Mouse (Mus musculus): ENCODE data around the gene Rhoc. TPM values are rescaled to one million over a fixed set of nuclear protein-coding genes. Genes with fewer than 3 reads are reported as not detected.

Gene Rhoc
- polyA plus RNA-seq, 1 experiment: 40.4 TPM

DNA sequence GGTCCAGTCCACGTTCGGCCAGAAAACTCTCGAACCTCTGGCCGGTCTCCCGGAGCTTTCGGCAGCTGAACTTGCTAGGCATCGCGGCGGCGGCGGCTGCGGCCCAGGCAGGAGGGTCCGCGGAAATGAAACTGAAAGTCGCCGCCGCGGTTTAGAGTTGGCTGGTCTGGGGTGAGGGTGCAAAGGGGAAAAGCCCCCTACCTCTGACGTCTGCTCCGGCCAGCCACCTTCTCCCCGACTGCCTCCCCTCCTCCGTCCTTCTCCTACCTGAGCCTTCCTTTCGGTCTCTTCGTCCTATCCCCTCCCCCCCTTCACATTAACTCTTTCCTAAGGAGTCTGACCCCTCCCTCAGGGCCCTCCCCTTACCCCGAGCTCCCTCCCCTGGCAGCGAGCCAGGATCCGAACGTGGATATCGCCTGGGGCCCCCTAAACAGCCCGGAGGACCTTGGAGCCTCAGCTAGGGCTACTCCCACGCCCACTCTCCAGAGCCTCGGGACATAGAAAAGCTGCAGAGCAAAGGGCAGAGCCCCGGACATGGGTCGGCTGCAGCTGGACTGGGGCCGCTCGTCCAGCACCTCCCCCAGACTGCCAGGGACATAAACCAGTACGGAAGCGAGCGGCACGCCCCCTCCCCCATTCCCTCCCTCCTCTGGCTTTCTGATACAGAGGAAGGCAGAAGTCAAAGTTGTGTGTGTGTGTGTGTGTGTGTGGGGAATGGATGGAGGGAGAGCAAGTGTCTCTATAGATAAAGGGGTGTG is 30.0 kb downstream of the Rhoc start, which contains the start of gene Mov10:
Gene Mov10 (minus strand): TSS at position 573 of the 758 bp plus-strand sequence.
- TF ChIP-seq POLR2A (IDR thresholded peaks at IDR 0.05; ENCODE audit: borderline replicate concordance, extremely low read depth, insufficient read depth, insufficient read length, poor library complexity, severe bottlenecking) (no peak), CTCF (IDR thresholded peaks at IDR 0.05; ENCODE audit: borderline replicate concordance, extremely low read depth, insufficient read depth, insufficient read length) (no peak)
- peak; percentile 71 for DNase-seq (ENCODE audit: low read depth)

DNA sequence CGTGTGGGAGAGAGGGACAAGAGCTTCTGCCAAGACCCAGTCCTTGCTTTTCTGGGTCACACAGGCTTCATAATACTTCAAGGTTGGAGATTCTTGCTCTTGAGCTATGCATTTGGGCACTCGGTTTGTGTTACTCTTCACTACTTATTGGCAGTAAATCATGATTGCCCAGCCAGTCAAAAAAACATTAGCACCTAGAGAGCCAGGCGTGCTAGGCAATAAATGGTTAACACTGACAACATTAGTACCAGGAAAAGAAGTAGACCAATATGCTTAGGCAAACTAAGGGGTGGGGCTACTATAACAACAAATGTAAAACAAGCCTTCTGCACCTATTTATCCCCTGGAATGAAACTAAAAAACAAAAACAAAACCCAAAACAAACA is 30.6 kb downstream of the Rhoc start:
- no peak for DNase-seq (ENCODE audit: low read depth)
- TF ChIP-seq POLR2A (IDR thresholded peaks at IDR 0.05; ENCODE audit: borderline replicate concordance, extremely low read depth, insufficient read depth, insufficient read length, poor library complexity, severe bottlenecking): no peak
- TF ChIP-seq CTCF (IDR thresholded peaks at IDR 0.05; ENCODE audit: borderline replicate concordance, extremely low read depth, insufficient read depth, insufficient read length): no peak

DNA sequence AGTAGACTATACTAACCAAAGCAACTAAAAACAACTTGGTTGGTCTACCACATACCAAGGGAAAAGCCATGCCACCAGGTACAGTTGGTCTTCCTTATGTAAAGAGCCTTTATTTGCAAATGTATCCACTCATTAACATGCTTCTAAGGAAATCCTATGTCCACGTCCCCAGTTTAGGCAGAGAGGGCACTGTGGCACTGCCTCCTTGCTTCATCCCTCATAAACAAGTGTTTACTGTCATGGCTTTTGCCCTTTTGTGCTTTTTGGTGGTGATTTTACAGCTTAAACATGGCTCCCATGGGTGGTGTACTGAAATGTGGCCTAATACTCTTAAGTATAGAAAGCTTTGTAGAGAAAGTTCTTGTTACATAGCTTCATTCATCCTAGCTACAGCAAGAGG is 32.3 kb downstream of the Rhoc start:
- no peak for TF ChIP-seq CTCF (IDR thresholded peaks at IDR 0.05; ENCODE audit: borderline replicate concordance, extremely low read depth, insufficient read depth, insufficient read length)
- TF ChIP-seq POLR2A (IDR thresholded peaks at IDR 0.05; ENCODE audit: borderline replicate concordance, extremely low read depth, insufficient read depth, insufficient read length, poor library complexity, severe bottlenecking): no peak
- DNase-seq (ENCODE audit: low read depth): no peak

DNA sequence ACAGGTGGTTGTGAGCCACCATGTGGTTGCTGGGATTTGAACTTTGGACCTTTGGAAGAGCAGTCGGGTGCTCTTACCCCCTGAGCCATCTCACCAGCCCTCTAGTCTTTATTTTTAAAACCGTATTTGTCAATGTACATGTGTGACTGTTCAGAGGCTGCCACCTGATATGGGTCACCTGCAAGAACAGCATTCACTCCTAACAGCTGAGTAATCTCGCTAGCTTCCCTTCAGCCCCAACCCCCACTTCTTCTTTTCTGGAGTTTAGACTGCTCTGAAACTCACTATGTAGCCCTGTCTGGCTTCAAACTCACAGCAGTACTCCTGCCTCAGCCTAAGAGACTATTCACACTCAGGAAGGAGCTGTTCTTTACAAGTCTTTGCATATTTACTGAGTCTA is 34.2 kb downstream of the Rhoc start:
- TF ChIP-seq POLR2A (IDR thresholded peaks at IDR 0.05; ENCODE audit: borderline replicate concordance, extremely low read depth, insufficient read depth, insufficient read length, poor library complexity, severe bottlenecking): no peak
- no peak for TF ChIP-seq CTCF (IDR thresholded peaks at IDR 0.05; ENCODE audit: borderline replicate concordance, extremely low read depth, insufficient read depth, insufficient read length)
- DNase-seq (ENCODE audit: low read depth): no peak

DNA sequence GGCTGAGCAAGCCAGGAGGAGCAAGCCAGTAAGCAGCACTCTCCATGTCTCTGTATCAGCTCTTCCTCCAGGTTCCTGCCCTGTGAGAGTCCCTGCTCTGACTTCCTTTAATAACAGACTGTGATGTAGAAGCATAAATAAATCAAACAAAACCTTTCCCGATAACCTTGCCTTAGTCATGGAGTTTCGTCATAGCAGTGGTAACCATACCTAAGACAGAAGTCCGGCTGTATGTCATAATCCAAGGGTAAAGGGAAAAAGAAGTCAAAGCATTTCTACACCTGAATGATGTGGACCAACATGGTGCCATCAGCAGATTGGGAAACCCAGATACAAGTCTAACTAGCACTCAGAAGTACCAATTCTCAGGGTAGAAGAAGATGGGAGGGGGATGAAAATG is 47.6 kb downstream of the Rhoc start:
- TF ChIP-seq CTCF (IDR thresholded peaks at IDR 0.05; ENCODE audit: borderline replicate concordance, extremely low read depth, insufficient read depth, insufficient read length) (no peak), POLR2A (IDR thresholded peaks at IDR 0.05; ENCODE audit: borderline replicate concordance, extremely low read depth, insufficient read depth, insufficient read length, poor library complexity, severe bottlenecking) (no peak)
- DNase-seq (ENCODE audit: low read depth): no peak

DNA sequence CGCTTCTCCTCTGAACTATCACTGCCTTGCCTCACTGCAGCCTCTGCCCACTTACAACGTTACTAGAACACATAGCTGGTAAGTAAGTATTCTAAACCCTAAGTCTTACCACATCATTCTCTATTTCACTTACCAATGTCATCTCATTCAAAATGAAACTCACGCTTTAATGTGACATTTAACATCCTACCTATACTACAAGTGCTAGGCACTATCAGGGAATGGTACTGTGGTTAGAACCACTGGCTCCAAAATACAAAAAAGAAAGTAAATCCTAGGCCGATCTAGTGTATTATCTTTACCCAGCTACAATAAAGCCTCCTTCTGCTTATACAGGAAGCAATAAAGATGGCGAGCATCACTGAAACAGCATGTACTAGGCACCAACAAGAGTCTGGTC is 52.9 kb downstream of the Rhoc start:
- no peak for TF ChIP-seq CTCF (IDR thresholded peaks at IDR 0.05; ENCODE audit: borderline replicate concordance, extremely low read depth, insufficient read depth, insufficient read length)
- no peak for TF ChIP-seq POLR2A (IDR thresholded peaks at IDR 0.05; ENCODE audit: borderline replicate concordance, extremely low read depth, insufficient read depth, insufficient read length, poor library complexity, severe bottlenecking)
- DNase-seq (ENCODE audit: low read depth): no peak

Other genes starting within 250 kb of the Rhoc start
- 6.7 and 7.3 TPM in 2 replicates for gene Slc16a1, start 149.7 kb upstream of the Rhoc start, polyA plus RNA-seq (2012; rRNA removed)
- gene Ppm1j, start 7.3 kb upstream of the Rhoc start, polyA plus RNA-seq (2012; rRNA removed): 1.2 and 2.1 TPM in 2 replicates
- 0.12 and 0.26 TPM in 2 replicates for gene Fam19a3, start 6.5 kb upstream of the Rhoc start, polyA plus RNA-seq (2012; rRNA removed)
- gene Mov10, start 30.2 kb downstream of the Rhoc start, polyA plus RNA-seq (2012; rRNA removed): 6.0 and 8.6 TPM in 2 replicates
- 13.9 and 14.6 TPM in 2 replicates for gene St7l, start 75.6 kb downstream of the Rhoc start, polyA plus RNA-seq (2012; rRNA removed)
- gene Capza1, start 76.1 kb downstream of the Rhoc start, polyA plus RNA-seq (2012; rRNA removed): 55.6 and 77.9 TPM in 2 replicates
- gene Wnt2b, start 173.5 kb downstream of the Rhoc start, polyA plus RNA-seq (2012; rRNA removed): 1.8 and 3.0 TPM in 2 replicates

All from brain, embryonic 14.5 days (tissue).